Mouse (Mus musculus): ENCODE data around the gene Gm44805. TPM values are rescaled to one million over a fixed set of nuclear protein-coding genes. Genes with fewer than 3 reads are reported as not detected.

The Gm44805 gene
- total RNA-seq, 1 experiment, result not detected

GRCm38 (mm10) chr7:19633197-19633596, 48.0 kb downstream of the Gm44805 start:
- in situ Hi-C loops (cut with MboI; ENCODE audit: low sequenced_read_pairs in 2 of 2, unreplicated experiment in 2 of 2), result no loop called here
- Histone ChIP-seq H3K9me3 (ENCODE audit: control insufficient read depth, insufficient read depth, low read depth, low read length) (no peaks in the 10 kb centered on the region), H3K4me3 (ENCODE audit: insufficient read depth in 1 of 2, low read depth in 1 of 2, low read length in 2 of 2, poor library complexity in 1 of 2, severe bottlenecking in 1 of 2) (no peak overlapping the region), H3K4me1 (ENCODE audit: control insufficient read depth in 2 of 2, insufficient read depth in 2 of 2, low read length in 2 of 2, poor library complexity in 1 of 2) (no peaks in the 10 kb centered on the region), H3K27ac (ENCODE audit: insufficient read depth, low read depth, low read length, poor library complexity, severe bottlenecking) (peak overlapping the region; percentile 16; the same call in 1 of the 2 replicates), H3K9ac (ENCODE audit: insufficient read depth, low read depth, low read length, poor library complexity, severe bottlenecking) (no peak overlapping the region), H3K36me3 (ENCODE audit: control insufficient read depth, insufficient read depth, low read length, poor library complexity, severe bottlenecking) (peaks cover 50% of the 10 kb centered on the region)
- no peak for TF ChIP-seq ZNF384 (IDR thresholded peaks at IDR 0.05; ENCODE audit: low read depth, low read length)
- no peak for TF ChIP-seq MAFK (IDR thresholded peaks at IDR 0.05; ENCODE audit: insufficient read depth, low read depth, low read length)
- no peak for TF ChIP-seq ZC3H11A (IDR thresholded peaks at IDR 0.05; ENCODE audit: borderline replicate concordance, low read depth, low read length)
- no peak for TF ChIP-seq HCFC1 (IDR thresholded peaks at IDR 0.05; ENCODE audit: borderline replicate concordance, insufficient read depth, low read length)
- no peak for DNase-seq (ENCODE audit: low read depth, low spot score)

GRCm38 (mm10) chr7:19632720-19633119, 48.5 kb downstream of the Gm44805 start:
- DNase-seq (ENCODE audit: low read depth, low spot score), result no peak
- H3K27ac ChIP-seq (ENCODE audit: insufficient read depth, low read depth, low read length, poor library complexity, severe bottlenecking), result no peak overlapping the region
- TF ChIP-seq ZC3H11A (IDR thresholded peaks at IDR 0.05; ENCODE audit: borderline replicate concordance, low read depth, low read length) (no peak), HCFC1 (IDR thresholded peaks at IDR 0.05; ENCODE audit: borderline replicate concordance, insufficient read depth, low read length) (no peak), ZNF384 (IDR thresholded peaks at IDR 0.05; ENCODE audit: low read depth, low read length) (no peak), CHD2 (IDR thresholded peaks at IDR 0.05; ENCODE audit: low read depth, low read length) (no peak), MAFK (IDR thresholded peaks at IDR 0.05; ENCODE audit: insufficient read depth, low read depth, low read length) (no peak)
- H3K4me1 ChIP-seq (ENCODE audit: control insufficient read depth in 2 of 2, insufficient read depth in 2 of 2, low read length in 2 of 2, poor library complexity in 1 of 2), result no peaks in the 10 kb centered on the region; a peak in 1 of 4 replicates
- H3K36me3 ChIP-seq (ENCODE audit: control insufficient read depth, insufficient read depth, low read length, poor library complexity, severe bottlenecking), result peaks cover 46% of the 10 kb centered on the region
- in situ Hi-C loops (cut with MboI; ENCODE audit: low sequenced_read_pairs in 2 of 2, unreplicated experiment in 2 of 2), result no loop called here
- H3K9me3 ChIP-seq (ENCODE audit: control insufficient read depth, insufficient read depth, low read depth, low read length), result no peaks in the 10 kb centered on the region
- H3K9ac ChIP-seq (ENCODE audit: insufficient read depth, low read depth, low read length, poor library complexity, severe bottlenecking), result no peak overlapping the region
- H3K4me3 ChIP-seq (ENCODE audit: insufficient read depth in 1 of 2, low read depth in 1 of 2, low read length in 2 of 2, poor library complexity in 1 of 2, severe bottlenecking in 1 of 2), result no peak overlapping the region

- Histone ChIP-seq H3K27ac (ENCODE audit: insufficient read depth, low read depth, low read length, poor library complexity, severe bottlenecking) (no peak overlapping the region), H3K9me3 (ENCODE audit: control insufficient read depth, insufficient read depth, low read depth, low read length) (no peaks in the 10 kb centered on the region), H3K9ac (ENCODE audit: insufficient read depth, low read depth, low read length, poor library complexity, severe bottlenecking) (no peak overlapping the region), H3K4me3 (ENCODE audit: insufficient read depth in 1 of 2, low read depth in 1 of 2, low read length in 2 of 2, poor library complexity in 1 of 2, severe bottlenecking in 1 of 2) (no peak overlapping the region), H3K4me1 (ENCODE audit: control insufficient read depth in 2 of 2, insufficient read depth in 2 of 2, low read length in 2 of 2, poor library complexity in 1 of 2) (no peaks in the 10 kb centered on the region; a peak in 1 of 4 replicates), H3K36me3 (ENCODE audit: control insufficient read depth, insufficient read depth, low read length, poor library complexity, severe bottlenecking) (peaks cover 41% of the 10 kb centered on the region)
- no peak for DNase-seq (ENCODE audit: low read depth, low spot score)
- in situ Hi-C loops (cut with MboI; ENCODE audit: low sequenced_read_pairs in 2 of 2, unreplicated experiment in 2 of 2), result no loop called here
- TF ChIP-seq ZNF384 (IDR thresholded peaks at IDR 0.05; ENCODE audit: low read depth, low read length), result no peak
- no peak for TF ChIP-seq MAFK (IDR thresholded peaks at IDR 0.05; ENCODE audit: insufficient read depth, low read depth, low read length)
- no peak for TF ChIP-seq CHD2 (IDR thresholded peaks at IDR 0.05; ENCODE audit: low read depth, low read length)
- TF ChIP-seq ZC3H11A (IDR thresholded peaks at IDR 0.05; ENCODE audit: borderline replicate concordance, low read depth, low read length), result no peak
- TF ChIP-seq HCFC1 (IDR thresholded peaks at IDR 0.05; ENCODE audit: borderline replicate concordance, insufficient read depth, low read length), result no peak
Measured at GRCm38 (mm10) chr7:19632275-19632674, 48.9 kb downstream of the Gm44805 start.

DNA sequence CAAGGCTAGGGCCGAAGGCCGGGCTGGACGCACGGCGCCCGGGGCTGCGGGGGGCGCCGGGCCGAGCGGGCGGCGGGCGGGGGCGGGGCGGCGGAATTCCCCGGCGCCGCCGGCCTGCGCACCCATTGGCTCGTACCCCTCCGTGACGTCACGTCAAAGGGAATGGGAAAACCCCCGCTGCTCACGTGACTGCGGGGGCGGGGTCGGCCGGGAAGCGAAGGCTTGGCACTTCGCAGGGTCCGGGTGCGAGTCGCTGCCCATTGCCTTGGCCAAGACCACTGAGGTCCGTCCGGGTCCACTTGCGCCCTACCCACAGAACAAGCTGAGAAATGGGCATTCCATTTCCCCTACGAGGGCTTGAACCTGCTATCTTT, 51.9 kb downstream of the Gm44805 start, which contains the start of gene Relb:
Gene Relb, minus strand, starts transcription at position 78 of the 374 bp plus-strand sequence.
- H3K9ac ChIP-seq (ENCODE audit: insufficient read depth, low read depth, low read length, poor library complexity, severe bottlenecking), result peak within 1 kb of the TSS; percentile 89
- peaks cover 13% of the 10 kb centered on the region for H3K36me3 ChIP-seq (ENCODE audit: control insufficient read depth, insufficient read depth, low read length, poor library complexity, severe bottlenecking)
- H3K27ac ChIP-seq (ENCODE audit: insufficient read depth, low read depth, low read length, poor library complexity, severe bottlenecking), result peak within 1 kb of the TSS; percentile 85
- DNase-seq (ENCODE audit: low read depth, low spot score), result peak; percentile 88
- no peaks in the 10 kb centered on the region for H3K9me3 ChIP-seq (ENCODE audit: control insufficient read depth, insufficient read depth, low read depth, low read length)
- no peak for TF ChIP-seq HCFC1 (IDR thresholded peaks at IDR 0.05; ENCODE audit: borderline replicate concordance, insufficient read depth, low read length)
- TF ChIP-seq ZNF384 (IDR thresholded peaks at IDR 0.05; ENCODE audit: low read depth, low read length), result no peak
- no peak for TF ChIP-seq ZC3H11A (IDR thresholded peaks at IDR 0.05; ENCODE audit: borderline replicate concordance, low read depth, low read length)
- no peak for TF ChIP-seq MAFK (IDR thresholded peaks at IDR 0.05; ENCODE audit: insufficient read depth, low read depth, low read length)
- TF ChIP-seq CHD2 (IDR thresholded peaks at IDR 0.05; ENCODE audit: low read depth, low read length), result no peak
- peak within 1 kb of the TSS; percentile 94 to 96 for H3K4me3 ChIP-seq (ENCODE audit: insufficient read depth in 1 of 2, low read depth in 1 of 2, low read length in 2 of 2, poor library complexity in 1 of 2, severe bottlenecking in 1 of 2)
- peaks cover 1 to 2% of the 10 kb centered on the region in 2 experiments; a peak in 2 of 4 replicates for H3K4me1 ChIP-seq (ENCODE audit: control insufficient read depth in 2 of 2, insufficient read depth in 2 of 2, low read length in 2 of 2, poor library complexity in 1 of 2)
- in situ Hi-C loops (cut with MboI; ENCODE audit: low sequenced_read_pairs in 2 of 2, unreplicated experiment in 2 of 2), result no loop called here
